Mouse (Mus musculus) embryonic facial prominence, embryonic 11.5 days (tissue): ENCODE measurements around the gene Ugt1a8. TPM values are rescaled to one million over a fixed set of nuclear protein-coding genes. Genes with fewer than 3 reads are reported as not detected.

Experiments
- ATAC-seq: fragments of 200-750 bp; cut with Nextera tagmentation; replicated peaks from 2 replicates; pipeline ENCODE4 v1.8.0; 2017; ENCODE audit warnings: low read depth; ENCODE audit not compliant: insufficient number of reproducible peaks, low FRiP score, low TSS enrichment
- DNase-seq: peaks from one replicate; pipeline ENCODE4 v3.0.0-alpha.2; 2015; ENCODE audit warnings: low spot score
- H3K27ac ChIP-seq: fragments of 300-500 bp; sonication (generic); replicated peaks from 2 replicates; pipeline ENCODE4 v1.5.1; 2014; ENCODE audit warnings: mild to moderate bottlenecking, low read depth, low read length, control low read depth
- H3K27me3 ChIP-seq: fragments of 300-500 bp; sonication (generic); 2 replicates; pipeline ENCODE4 v1.6.1; 2014; ENCODE audit warnings: mild to moderate bottlenecking, low read length, moderate library complexity, mixed read lengths; ENCODE audit not compliant: control insufficient read depth, insufficient read depth
- H3K36me3 ChIP-seq: fragments of 300-500 bp; sonication (generic); replicated peaks from 2 replicates; pipeline ENCODE4 v1.6.1; 2014; ENCODE audit warnings: low read depth, mild to moderate bottlenecking, low read length, moderate library complexity, mixed read lengths; ENCODE audit not compliant: control insufficient read depth, insufficient read depth
- H3K4me1 ChIP-seq: fragments of 300-500 bp; sonication (generic); 2 replicates; pipeline ENCODE4 v1.6.1; 2014; ENCODE audit warnings: low read length, mixed read lengths; ENCODE audit not compliant: control insufficient read depth, insufficient read depth
- H3K4me2 ChIP-seq: fragments of 300-500 bp; sonication (generic); 2 replicates; pipeline ENCODE4 v1.6.1; 2014; ENCODE audit warnings: low read depth, mild to moderate bottlenecking, control low read depth, low read length, moderate library complexity
- H3K4me3 ChIP-seq: fragments of 300-500 bp; sonication (generic); 2 replicates; pipeline ENCODE4 v1.5.1; 2014; ENCODE audit warnings: low read depth, low read length, control low read depth
- H3K9ac ChIP-seq: fragments of 300-500 bp; sonication (generic); replicated peaks from 2 replicates; pipeline ENCODE4 v1.6.1; 2014; ENCODE audit warnings: mild to moderate bottlenecking, control low read depth, low read length
- H3K9me3 ChIP-seq: fragments of 300-500 bp; sonication (generic); replicated peaks from 2 replicates; pipeline ENCODE4 v1.6.1; 2016; ENCODE audit warnings: mild to moderate bottlenecking, low read length, inconsistent platforms, mixed read lengths; ENCODE audit not compliant: control insufficient read depth
- WGBS: fragments of 180-500 bp; shearing (Covaris S2); extraction: QIAGEN DNeasy Blood & Tissue Kit; methylation state at CpG from one replicate; pipeline ENCODE4 v1.1.7; 2014; 5-methylcytosine and 5-hydroxymethylcytosine counted together
- polyA plus RNA-seq: library from polyadenylated mRNA; unstranded; fragments of >200 nt; fragmentation: Nextera tagmentation; extraction: Ambion mirVana; gene quantifications from 2 replicates; pipeline ENCODE4 v1.2.1, GENCODE M21; 2014

The Ugt1a8 gene
- polyA plus RNA-seq, 1 experiment from 2014 or later, result not detected

- 0 out of 2 replicates have a peak, but pooled peaks have one; percentile 2 for ATAC-seq
- 81% methylated on average over 8 of the region's 8 CpGs for WGBS
These were observed 171.4 kb downstream of the Ugt1a8 start for GRCm38 (mm10) chr1:88258881-88259642.

GRCm38 (mm10) chr1:88259643-88260024 lies 172.0 kb downstream of the Ugt1a8 start:
- Histone ChIP-seq H3K9ac (no peak overlapping the region), H3K36me3 (peaks cover 49% of the 10 kb centered on the region), H3K4me3 (no peak overlapping the region), H3K4me2 (no peak overlapping the region), H3K4me1 (no peaks in the 10 kb centered on the region), H3K27me3 (no peaks in the 10 kb centered on the region), H3K9me3 (peaks cover 46% of the 10 kb centered on the region), H3K27ac (no peak overlapping the region)
- 77% methylated on average over 4 of the region's 4 CpGs for WGBS
- 0 out of 2 replicates have a peak, but pooled peaks have one; percentile 1 for ATAC-seq
- no peak for DNase-seq

More at GRCm38 (mm10) chr1:88258881-88259642, 171.4 kb downstream of the Ugt1a8 start:
- no peak for DNase-seq
- Histone ChIP-seq H3K27me3 (no peaks in the 10 kb centered on the region), H3K27ac (no peak overlapping the region), H3K4me2 (no peak overlapping the region), H3K36me3 (peaks cover 44% of the 10 kb centered on the region), H3K4me3 (no peak overlapping the region), H3K9me3 (peaks cover 52% of the 10 kb centered on the region), H3K9ac (no peak overlapping the region), H3K4me1 (no peaks in the 10 kb centered on the region)

GRCm38 (mm10) chr1:88260114-88260513 lies 172.5 kb downstream of the Ugt1a8 start:
- Histone ChIP-seq H3K4me3 (no peak overlapping the region), H3K27me3 (no peaks in the 10 kb centered on the region), H3K9me3 (peaks cover 42% of the 10 kb centered on the region), H3K9ac (no peak overlapping the region), H3K36me3 (peaks cover 54% of the 10 kb centered on the region), H3K27ac (no peak overlapping the region), H3K4me1 (no peaks in the 10 kb centered on the region), H3K4me2 (no peak overlapping the region)
- DNase-seq (no peak), ATAC-seq (peak; percentile 1; the same call in 1 of the 2 replicates)
- WGBS, result 79% methylated on average over 6 of the region's 6 CpGs

- Histone ChIP-seq H3K9ac (no peak overlapping the region), H3K4me2 (no peak overlapping the region), H3K27ac (no peak overlapping the region), H3K27me3 (no peaks in the 10 kb centered on the region), H3K4me1 (no peaks in the 10 kb centered on the region), H3K4me3 (no peak overlapping the region), H3K36me3 (peaks cover 61% of the 10 kb centered on the region), H3K9me3 (peaks cover 35% of the 10 kb centered on the region)
- ATAC-seq (no peak), DNase-seq (no peak)
- WGBS, result 83% methylated on average over 10 of the region's 10 CpGs
These were observed 173.2 kb downstream of the Ugt1a8 start for GRCm38 (mm10) chr1:88260604-88261377.

- ATAC-seq (no peak), DNase-seq (no peak)
- no peaks in the 10 kb centered on the region for H3K27me3 ChIP-seq
- no peak overlapping the region for H3K27ac ChIP-seq
- 88% methylated on average over 7 of the region's 7 CpGs for WGBS
- peaks cover 70% of the 10 kb centered on the region for H3K36me3 ChIP-seq
- no peak overlapping the region for H3K4me3 ChIP-seq
- H3K9ac ChIP-seq, result no peak overlapping the region
- no peaks in the 10 kb centered on the region for H3K4me1 ChIP-seq
- peaks cover 26% of the 10 kb centered on the region for H3K9me3 ChIP-seq
- no peak overlapping the region for H3K4me2 ChIP-seq
These were observed 174.1 kb downstream of the Ugt1a8 start for GRCm38 (mm10) chr1:88261706-88262105.

GRCm38 (mm10) chr1:88262255-88262654 lies 174.6 kb downstream of the Ugt1a8 start:
- DNase-seq, result no peak
- 90% methylated on average over 4 of the region's 4 CpGs for WGBS
- Histone ChIP-seq H3K4me2 (no peak overlapping the region), H3K9ac (no peak overlapping the region), H3K9me3 (peaks cover 21% of the 10 kb centered on the region), H3K36me3 (peaks cover 76% of the 10 kb centered on the region), H3K4me3 (no peak overlapping the region), H3K27me3 (no peaks in the 10 kb centered on the region), H3K27ac (no peak overlapping the region), H3K4me1 (no peaks in the 10 kb centered on the region)
- ATAC-seq, result no peak

GRCm38 (mm10) chr1:88262961-88263360 lies 175.3 kb downstream of the Ugt1a8 start:
- WGBS, result 75% methylated on average over 6 of the region's 6 CpGs
- Histone ChIP-seq H3K27ac (no peak overlapping the region), H3K4me3 (no peak overlapping the region), H3K36me3 (peaks cover 83% of the 10 kb centered on the region), H3K27me3 (no peaks in the 10 kb centered on the region), H3K9me3 (peaks cover 16% of the 10 kb centered on the region), H3K9ac (no peak overlapping the region), H3K4me2 (no peak overlapping the region), H3K4me1 (no peaks in the 10 kb centered on the region)
- ATAC-seq (no peak), DNase-seq (no peak)

GRCm38 (mm10) chr1:88263778-88264177 lies 176.2 kb downstream of the Ugt1a8 start:
- peaks cover 91% of the 10 kb centered on the region for H3K36me3 ChIP-seq
- H3K9me3 ChIP-seq, result peaks cover 9% of the 10 kb centered on the region
- WGBS, result 89% methylated on average over 5 of the region's 5 CpGs

More at GRCm38 (mm10) chr1:88263778-88264177, 176.2 kb downstream of the Ugt1a8 start:
- no peaks in the 10 kb centered on the region for H3K27me3 ChIP-seq
- H3K4me1 ChIP-seq, result no peaks in the 10 kb centered on the region
- DNase-seq, result no peak
- no peak overlapping the region for H3K4me3 ChIP-seq
- no peak for ATAC-seq
- no peak overlapping the region for H3K4me2 ChIP-seq
- no peak overlapping the region for H3K9ac ChIP-seq
- H3K27ac ChIP-seq, result no peak overlapping the region
